Mouse (Mus musculus) gastrocnemius, postnatal 36 days (tissue): Measurements from ENCODE around the gene Klk7. TPM values are rescaled to one million over a fixed set of nuclear protein-coding genes. Genes with fewer than 3 reads are reported as not detected.

ENCODE experiments used
- DNase-seq, 2 experiments: peaks; one replicate each; pipeline ENCODE4 v3.0.0; 2022
- intact Hi-C: fragments of 180-260 bp; cut with DNase I; formaldehyde crosslinking; loops from one replicate; pipeline ENCODE4 v1.15.1; 2025
- total RNA-seq, 2 experiments: library from RNA; stranded (reverse); gene quantifications; 2 replicates each; pipeline ENCODE4 v1.2.3; 2021

The Klk7 gene
- total RNA-seq, 2 experiments from 2014 or later, result not detected

GRCm38 (mm10) chr7:43791591-43791990, 19.5 kb upstream of the Klk7 start, which contains the start of gene Klk9:
Gene Klk9, plus strand, starts transcription at chr7:43791891.
- DNase-seq, result no peak

GRCm38 (mm10) chr7:43796355-43796754, 14.7 kb upstream of the Klk7 start:
- intact Hi-C loops, result no loop called here
- DNase-seq, result no peak

More at GRCm38 (mm10) chr7:43791591-43791990, 19.5 kb upstream of the Klk7 start, which contains the start of gene Klk9:
- intact Hi-C loops, result no loop called here

GRCm38 (mm10) chr7:43797333-43797769, 13.7 kb upstream of the Klk7 start, which contains the start of gene Klk8:
Gene Klk8, plus strand, starts transcription at chr7:43797577.
- DNase-seq, result no peak
- intact Hi-C loops, result no loop called here

- intact Hi-C loops, result no loop called here
- no peak for DNase-seq
Measured at GRCm38 (mm10) chr7:43797844-43798462, 13.1 kb upstream of the Klk7 start.

- no peak for DNase-seq
- intact Hi-C loops, result no loop called here
Measured at GRCm38 (mm10) chr7:43799876-43800275, 11.2 kb upstream of the Klk7 start.

GRCm38 (mm10) chr7:43815211-43815610, 4.1 kb downstream of the Klk7 start:
- intact Hi-C loops, result no loop called here

GRCm38 (mm10) chr7:43816746-43817145, 5.7 kb downstream of the Klk7 start:
- intact Hi-C loops, result no loop called here
- no peak for DNase-seq

More at GRCm38 (mm10) chr7:43815211-43815610, 4.1 kb downstream of the Klk7 start:
- DNase-seq, result no peak

GRCm38 (mm10) chr7:43821581-43821980, 10.5 kb downstream of the Klk7 start:
- no peak for DNase-seq
- intact Hi-C loops, result no loop called here

GRCm38 (mm10) chr7:43824199-43824598, 13.1 kb downstream of the Klk7 start, which contains the start of gene Klk6:
Gene Klk6, plus strand, starts transcription at chr7:43824499.
- intact Hi-C loops, result no loop called here
- no peak for DNase-seq

GRCm38 (mm10) chr7:43826056-43826455, 15.0 kb downstream of the Klk7 start:
- intact Hi-C loops, result no loop called here

GRCm38 (mm10) chr7:43827706-43828105, 16.6 kb downstream of the Klk7 start:
- DNase-seq, result no peak
- intact Hi-C loops, result no loop called here

More at GRCm38 (mm10) chr7:43826056-43826455, 15.0 kb downstream of the Klk7 start:
- DNase-seq, result no peak

GRCm38 (mm10) chr7:43829006-43829405, 17.9 kb downstream of the Klk7 start:
- DNase-seq, result no peak
- intact Hi-C loops, result no loop called here

GRCm38 (mm10) chr7:43841701-43842100, 30.6 kb downstream of the Klk7 start, which contains the start of gene Klk5:
Gene Klk5, plus strand, starts transcription at chr7:43841971.
- intact Hi-C loops, result no loop called here
- no peak for DNase-seq

GRCm38 (mm10) chr7:43843801-43844200, 32.7 kb downstream of the Klk7 start:
- no peak for DNase-seq
- intact Hi-C loops, result no loop called here

GRCm38 (mm10) chr7:43851616-43852015, 40.5 kb downstream of the Klk7 start:
- intact Hi-C loops, result no loop called here
- no peak for DNase-seq

GRCm38 (mm10) chr7:43854642-43855380, 43.7 kb downstream of the Klk7 start:
- intact Hi-C loops, result no loop called here
- DNase-seq, result no peak

GRCm38 (mm10) chr7:43855709-43856108, 44.6 kb downstream of the Klk7 start:
- DNase-seq, result no peak

GRCm38 (mm10) chr7:43856307-43856706, 45.2 kb downstream of the Klk7 start:
- intact Hi-C loops, result no loop called here

More at GRCm38 (mm10) chr7:43855709-43856108, 44.6 kb downstream of the Klk7 start:
- intact Hi-C loops, result no loop called here

GRCm38 (mm10) chr7:43857501-43857900, 46.4 kb downstream of the Klk7 start:
- DNase-seq, result no peak
- intact Hi-C loops, result no loop called here

More at GRCm38 (mm10) chr7:43856307-43856706, 45.2 kb downstream of the Klk7 start:
- DNase-seq, result no peak

- DNase-seq, result no peak
- intact Hi-C loops, result no loop called here
Measured at GRCm38 (mm10) chr7:43860411-43860810, 49.3 kb downstream of the Klk7 start.
